Mouse (Mus musculus) MEL (cell line): ENCODE measurements around the gene Inpp4b.

Source experiments
- CTCF ChIP-seq, 3 experiments: IDR thresholded peaks in 2 of 3; conservative IDR thresholded peaks in 1 of 3; 2 replicates each; pipeline ENCODE4 v1.5.1; 2011 to 2012; ENCODE audit warnings: low read length in 3 of 3, low read depth in 2 of 3, mild to moderate bottlenecking in 2 of 3, improper control_type of control experiment in 1 of 3, inconsistent platforms in 1 of 3, mixed read lengths in 1 of 3, moderate library complexity in 1 of 3; ENCODE audit not compliant: control insufficient read depth in 1 of 3, insufficient read depth in 1 of 3, poor library complexity in 1 of 3, severe bottlenecking in 1 of 3
- POLR2AphosphoS5 ChIP-seq: IDR thresholded peaks from 2 replicates; pipeline ENCODE4 v1.6.1; 2012; ENCODE audit warnings: low read depth, borderline replicate concordance, mild to moderate bottlenecking, inconsistent platforms, low read length, moderate library complexity, mixed read lengths
- RCOR1 ChIP-seq: IDR thresholded peaks from 2 replicates; pipeline ENCODE4 v1.6.1; 2012; ENCODE audit warnings: low read depth, mild to moderate bottlenecking, inconsistent platforms, low read length, improper control_type of control experiment
- SMC3 ChIP-seq: IDR thresholded peaks from 2 replicates; pipeline ENCODE4 v1.6.1; 2011; ENCODE audit warnings: low read depth, low read length, improper control_type of control experiment
- TCF12 ChIP-seq: IDR thresholded peaks from 2 replicates; pipeline ENCODE4 v1.6.1; 2014; ENCODE audit warnings: low read depth, mild to moderate bottlenecking, inconsistent platforms, low read length, improper control_type of control experiment, moderate library complexity

- TF ChIP-seq SMC3: no peak
- TF ChIP-seq CTCF (IDR thresholded peaks at IDR 0.05 in 2 of 3, conservative IDR thresholded peaks at IDR 0.05 in 1 of 3; ENCODE audit: control insufficient read depth in 1 of 3, insufficient read depth in 1 of 3, low read depth in 2 of 3, low read length in 3 of 3, poor library complexity in 1 of 3, severe bottlenecking in 1 of 3): no peak
- TF ChIP-seq RCOR1: no peak
- no peak for TF ChIP-seq TCF12
- no peak for TF ChIP-seq POLR2AphosphoS5
These were observed 121.4 kb downstream of the Inpp4b start for GRCm38 (mm10) chr8:81463762-81464161.
